Mouse (Mus musculus): Measurements from ENCODE around the gene Gm10217. TPM values are rescaled to one million over a fixed set of nuclear protein-coding genes. Genes with fewer than 3 reads are reported as not detected.

The Gm10217 gene
- polyA plus RNA-seq (2015; fragmentation: Illumina TruSeq; extraction: RNeasy Lipid Tissue Mini Kit (QIAGEN cat#74804); ENCODE audit: insufficient read depth, low read depth, low replicate concordance) = not detected

GRCm38 (mm10) chr8:9863951-9864350 is at the start of gene Gm10217:
Gene Gm10217 (plus strand): TSS chr8:9864251.

Other genes starting within 250 kb of the Gm10217 start
- gene Fam155a, start 93.1 kb upstream of the Gm10217 start, polyA plus RNA-seq (2015; fragmentation: Illumina TruSeq; extraction: RNeasy Lipid Tissue Mini Kit (QIAGEN cat#74804); ENCODE audit: insufficient read depth, low read depth, low replicate concordance) = 1.3 TPM
- 1.0 TPM for gene Lig4, start 113.4 kb downstream of the Gm10217 start, polyA plus RNA-seq (2015; fragmentation: Illumina TruSeq; extraction: RNeasy Lipid Tissue Mini Kit (QIAGEN cat#74804); ENCODE audit: insufficient read depth, low read depth, low replicate concordance)
- gene Abhd13, start 113.5 kb downstream of the Gm10217 start, polyA plus RNA-seq (2015; fragmentation: Illumina TruSeq; extraction: RNeasy Lipid Tissue Mini Kit (QIAGEN cat#74804); ENCODE audit: insufficient read depth, low read depth, low replicate concordance) = 3.6 TPM
- 5.3 TPM for gene Tnfsf13b, start 142.2 kb downstream of the Gm10217 start, polyA plus RNA-seq (2015; fragmentation: Illumina TruSeq; extraction: RNeasy Lipid Tissue Mini Kit (QIAGEN cat#74804); ENCODE audit: insufficient read depth, low read depth, low replicate concordance)